Comparison of ENCODE assay signal across 10 mouse cellular contexts in the genomic region with DNA sequence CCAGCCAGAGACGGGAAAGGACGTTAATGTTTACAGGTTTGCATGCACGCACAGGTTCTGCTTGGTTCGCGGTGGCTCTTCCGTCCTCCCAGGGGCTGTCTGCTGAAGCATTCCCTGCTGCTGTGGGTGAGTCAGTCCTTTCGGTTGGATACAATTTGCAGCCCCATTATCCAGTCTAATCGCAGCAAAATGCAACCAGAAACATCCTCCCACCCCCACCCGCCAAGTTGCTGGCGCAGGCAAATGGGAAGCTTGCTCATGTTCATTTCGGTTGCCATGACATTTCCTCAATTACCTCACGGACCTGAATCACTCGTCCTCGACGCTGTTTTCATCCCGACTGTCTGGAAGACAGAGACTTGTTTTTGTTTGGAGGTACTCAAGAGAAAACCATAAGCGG.
A peak's percentile ranks its signal among the peaks of the same experiment; 100 is the strongest.
DNase-seq lines count a peak whose midpoint lies in the region; ATAC-seq and TF ChIP-seq lines count a peak whose summit lies in the region.
"Had no signal": no experiment of that assay in that cellular context is flagged by ENCODE, and none has a peak within 500 bp of the region (broad histone marks: within the 10 kb centered on the region; RNA-seq: fewer than 3 reads in every experiment).

No protein-coding gene starts in this region.

- peak overlapping the region; percentile 26 for H3K4me2 ChIP-seq in hindbrain, embryonic 15.5 days
- H3K4me2 ChIP-seq in midbrain, embryonic 14.5 days (ENCODE audit: low read length): 0 out of 2 replicates have a peak overlapping the region, but pooled peaks have one; percentile 21
- H3K4me2 ChIP-seq in lung, postnatal 0 days (replicated peaks; ENCODE audit: low read depth, low read length): no peak overlapping the region

- peak overlapping the region; percentile 50 for H3K27ac ChIP-seq in hindbrain, embryonic 15.5 days (replicated peaks)
- 0 out of 2 replicates have a peak overlapping the region, but pooled peaks have one; percentile 38 for H3K27ac ChIP-seq in midbrain, embryonic 14.5 days (replicated peaks; ENCODE audit: low read depth, low read length)
- H3K27ac ChIP-seq in lung, postnatal 0 days (ENCODE audit: low read length): no peak overlapping the region

- H3K4me3 ChIP-seq in hindbrain, embryonic 15.5 days: no peak overlapping the region
- no peak overlapping the region for H3K4me3 ChIP-seq in midbrain, embryonic 14.5 days (replicated peaks; ENCODE audit: low read depth, low read length)
- no peak overlapping the region for H3K4me3 ChIP-seq in lung, postnatal 0 days (ENCODE audit: low read depth, low read length)
- H3K4me3 ChIP-seq: erythroblast, embryonic 14.5 days had no signal

- POLR2A ChIA-PET in Patski (lab: Charles Lee): no interaction called here

- TF ChIP-seq CTCF in Patski (IDR thresholded peaks at IDR 0.05): no peak
- no peak for TF ChIP-seq CTCF in lung, postnatal 0 days (IDR thresholded peaks at IDR 0.05)

- TF ChIP-seq EP300 in lung, postnatal 0 days (IDR thresholded peaks at IDR 0.05): no peak

- peaks cover 25% of the 10 kb centered on the region for H3K4me1 ChIP-seq in hindbrain, embryonic 15.5 days (replicated peaks)
- H3K4me1 ChIP-seq in midbrain, embryonic 14.5 days (ENCODE audit: control insufficient read depth, insufficient read depth, low read length): peaks cover 24% of the 10 kb centered on the region
- no peaks in the 10 kb centered on the region for H3K4me1 ChIP-seq in lung, postnatal 0 days (ENCODE audit: insufficient read depth, low read depth, low read length)

- H3K9me3 ChIP-seq in hindbrain, embryonic 15.5 days: no peaks in the 10 kb centered on the region
- no peaks in the 10 kb centered on the region for H3K9me3 ChIP-seq in midbrain, embryonic 14.5 days (ENCODE audit: control insufficient read depth, low read length)
- H3K9me3 ChIP-seq in lung, postnatal 0 days (ENCODE audit: low read length): no peaks in the 10 kb centered on the region

- ATAC-seq in Patski: peak; percentile 96
- ATAC-seq in hindbrain, embryonic 15.5 days (ENCODE audit: low FRiP score, low read depth): peak; percentile 62; the same call in 1 of the 2 replicates
- peak; percentile 32; the same call in 1 of the 2 replicates for ATAC-seq in midbrain, embryonic 14.5 days (ENCODE audit: low FRiP score, low TSS enrichment)
- ATAC-seq in lung, postnatal 0 days: no peak

- WGBS in hindbrain, embryonic 15.5 days: 39% methylated on average over 17 of the region's 17 CpGs
- 51% methylated on average over 17 of the region's 17 CpGs for WGBS in midbrain, embryonic 14.5 days
- 84% methylated on average over 17 of the region's 17 CpGs for WGBS in lung, postnatal 0 days

- CTCF ChIA-PET in Patski (lab: Charles Lee): no interaction called here

- H3K27me3 ChIP-seq in Patski: no peaks in the 10 kb centered on the region
- H3K27me3 ChIP-seq in hindbrain, embryonic 15.5 days: no peaks in the 10 kb centered on the region
- H3K27me3 ChIP-seq in midbrain, embryonic 14.5 days (ENCODE audit: control insufficient read depth, insufficient read depth, low read length): no peaks in the 10 kb centered on the region
- no peaks in the 10 kb centered on the region for H3K27me3 ChIP-seq in lung, postnatal 0 days (replicated peaks; ENCODE audit: insufficient read depth, low read length)

- in situ Hi-C loops in Patski (cut with MboI; ENCODE audit: low pct_unique_long_range_greater_than_20kb): loop anchor here (5.0 to 25.0 kb wide), 3 partner anchors 144 to 611 kb away; no protein-coding TSS in a partner anchor

- DNase-seq in 3T3-L1 (ENCODE audit: low read depth, low spot score) (peak; percentile 52), Patski (ENCODE audit: low read depth, low spot score) (peak; percentile 68)
- DNase-seq in midbrain, embryonic 14.5 days: peak; percentile 60
- no peak for DNase-seq in adrenal gland, postnatal 4 days (ENCODE audit: low spot score in 2 of 2)
- no peak for DNase-seq in thymus, postnatal 0 days (ENCODE audit: low spot score)
- no peak for DNase-seq in lung, postnatal 0 days (ENCODE audit: low spot score)
- DNase-seq in testis, postnatal 14 days (ENCODE audit: low spot score): no peak
- DNase-seq: thymus, postnatal 4 days had no signal

- H3K9ac ChIP-seq in hindbrain, embryonic 15.5 days: no peak overlapping the region
- no peak overlapping the region for H3K9ac ChIP-seq in midbrain, embryonic 14.5 days (replicated peaks; ENCODE audit: low read length)
- no peak overlapping the region for H3K9ac ChIP-seq in lung, postnatal 0 days (replicated peaks; ENCODE audit: low read depth)

- no peaks in the 10 kb centered on the region for H3K36me3 ChIP-seq in hindbrain, embryonic 15.5 days
- H3K36me3 ChIP-seq in midbrain, embryonic 14.5 days (ENCODE audit: control insufficient read depth, insufficient read depth, low read length): no peaks in the 10 kb centered on the region
- H3K36me3 ChIP-seq in lung, postnatal 0 days (ENCODE audit: insufficient read depth, low read length): no peaks in the 10 kb centered on the region

Comparison
In these comparisons a context has a peak if more than half of its experiments do, and no peak if none do; other contexts are left out.
1. DNase-seq: peak in 3T3-L1 (single experiment), Patski (single experiment) and midbrain, embryonic 14.5 days (single experiment); none in adrenal gland, postnatal 4 days (0 of 2), thymus, postnatal 0 days (single experiment), lung, postnatal 0 days (single experiment) and testis, postnatal 14 days (single experiment).